ENCODE assay signal across 8 mouse cellular contexts in the genomic region with DNA sequence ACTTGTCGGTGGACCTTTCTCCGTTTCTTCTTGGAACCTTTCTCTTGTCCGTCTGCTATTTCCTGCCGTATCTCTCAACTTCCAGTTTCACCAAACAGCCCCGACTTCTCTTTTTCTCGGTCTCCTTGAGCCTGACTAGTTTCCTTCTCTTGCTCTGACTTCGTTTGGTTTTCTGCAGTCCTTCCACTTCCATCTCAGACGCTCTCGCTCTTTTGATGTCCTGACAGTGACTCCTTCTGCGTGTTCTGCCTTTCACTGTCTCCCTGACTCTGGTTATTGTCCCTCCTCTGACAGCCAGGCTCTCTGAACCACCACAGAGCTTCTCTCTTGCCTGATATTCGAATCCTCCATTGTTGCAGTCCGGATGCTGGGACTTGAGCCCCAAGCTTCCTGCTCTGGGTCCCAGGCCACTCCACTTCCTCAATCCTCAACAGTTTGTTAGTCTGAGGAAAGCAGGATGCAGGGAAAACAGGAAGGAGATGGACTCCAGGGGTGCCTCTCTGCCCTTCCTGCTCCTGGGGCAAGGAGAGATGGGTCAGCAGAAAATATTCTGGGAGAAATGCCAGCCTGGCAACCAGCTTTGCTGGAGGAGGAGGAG. TPM values are rescaled to one million over a fixed set of nuclear protein-coding genes. Genes with fewer than 3 reads are reported as not detected.
DNase-seq lines count a peak whose midpoint lies in the region; ATAC-seq and TF ChIP-seq lines count a peak whose summit lies in the region.

No protein-coding gene starts in this region.

- no peaks in the 10 kb centered on the region for H3K9me3 ChIP-seq in heart, embryonic 10.5 days
- no peaks in the 10 kb centered on the region for H3K9me3 ChIP-seq in stomach, postnatal 0 days (ENCODE audit: control insufficient read depth, low read length)

- peaks cover 70% of the 10 kb centered on the region for H3K4me1 ChIP-seq in heart, embryonic 10.5 days
- H3K4me1 ChIP-seq in stomach, postnatal 0 days (replicated peaks; ENCODE audit: control insufficient read depth, insufficient read depth): 0 out of 2 replicates have a peak, but pooled peaks cover 2% of the 10 kb centered on the region

- WGBS in heart, embryonic 10.5 days: 26% methylated on average over 12 of the region's 12 CpGs
- WGBS in stomach, postnatal 0 days: 27% methylated on average over 12 of the region's 12 CpGs

- DNase-seq in CD4-positive helper T cell, adult 2 months (ENCODE audit: low read depth, low spot score): peak; percentile 55
- DNase-seq in adrenal gland, postnatal 25 days: peak; percentile 23
- no peak for DNase-seq in heart, embryonic 10.5 days (ENCODE audit: low spot score)
- DNase-seq in kidney, adult 8-10 months: peak; percentile 83 to 90
- peak; percentile 57 for DNase-seq in lung, postnatal 14 days
- no peak for DNase-seq in stomach, postnatal 0 days (ENCODE audit: low spot score)
- no peak for DNase-seq in natural killer cell, adult 2 months (ENCODE audit: low spot score in 2 of 2)
- no peak for DNase-seq in left cerebral cortex, postnatal 14 days (ENCODE audit: low spot score in 2 of 2)

- intact Hi-C loops in left cerebral cortex, postnatal 14 days (cut with DNase I): loop anchor here (5.0 kb wide), 1 partner anchor 79 kb away; no protein-coding TSS in a partner anchor

- peak overlapping the region; percentile 56 for H3K9ac ChIP-seq in stomach, postnatal 0 days (ENCODE audit: low read length)

- peak overlapping the region; percentile 84 for H3K4me3 ChIP-seq in heart, embryonic 10.5 days
- peak overlapping the region; percentile 43 for H3K4me3 ChIP-seq in stomach, postnatal 0 days (ENCODE audit: low read depth, low read length)

- H3K4me2 ChIP-seq in stomach, postnatal 0 days (replicated peaks; ENCODE audit: low read depth): peak overlapping the region; percentile 87

- 0 out of 2 replicates have a peak, but pooled peaks cover 8% of the 10 kb centered on the region for H3K27me3 ChIP-seq in heart, embryonic 10.5 days (ENCODE audit: insufficient read depth, poor library complexity, severe bottlenecking)
- no peaks in the 10 kb centered on the region for H3K27me3 ChIP-seq in stomach, postnatal 0 days (ENCODE audit: control insufficient read depth, insufficient read depth, low read length)

- peak overlapping the region; percentile 97 for H3K27ac ChIP-seq in heart, embryonic 10.5 days
- peak overlapping the region; percentile 81 for H3K27ac ChIP-seq in stomach, postnatal 0 days (replicated peaks)

- peaks cover 18% of the 10 kb centered on the region for H3K36me3 ChIP-seq in heart, embryonic 10.5 days
- no peaks in the 10 kb centered on the region for H3K36me3 ChIP-seq in stomach, postnatal 0 days (ENCODE audit: control insufficient read depth, insufficient read depth, low read length)

- no peak for TF ChIP-seq CTCF in stomach, postnatal 0 days (IDR thresholded peaks at IDR 0.05; ENCODE audit: low read depth)

- no peak for TF ChIP-seq EP300 in stomach, postnatal 0 days (optimal IDR thresholded peaks at IDR 0.05)

- no peak for ATAC-seq in stomach, postnatal 0 days (ENCODE audit: low FRiP score, low TSS enrichment)

RNA-seq across cellular contexts. Expression of a gene that starts 1.9 kb away (rescaled TPM):
- 50.5 and 61.1 TPM in 2 replicates for total RNA-seq in adrenal gland, postnatal 25 days (2021)
- polyA plus RNA-seq in heart, embryonic 10.5 days (2016; fragmentation: Nextera tagmentation; extraction: Ambion mirVana): 382 and 559 TPM in 2 replicates
- polyA plus RNA-seq in stomach, postnatal 0 days (2015; fragmentation: Nextera tagmentation; extraction: Ambion mirVana): 228 and 244 TPM in 2 replicates
- 100 to 1,000 TPM in 1 of 2 experiments, 10 to 100 TPM in 1; 98.7 to 107 TPM for total RNA-seq in left cerebral cortex, postnatal 14 days (2021)

RNA-seq across cellular contexts. Expression of a gene that starts 18.9 kb away (rescaled TPM):
- 28.2 and 39.3 TPM in 2 replicates for total RNA-seq in adrenal gland, postnatal 25 days (2021)
- polyA plus RNA-seq in heart, embryonic 10.5 days (2016; fragmentation: Nextera tagmentation; extraction: Ambion mirVana): 207 and 238 TPM in 2 replicates
- polyA plus RNA-seq in stomach, postnatal 0 days (2015; fragmentation: Nextera tagmentation; extraction: Ambion mirVana): 31.6 and 44.5 TPM in 2 replicates
- total RNA-seq in left cerebral cortex, postnatal 14 days (2021): 1 to 10 TPM; 4.1 to 4.9 TPM

RNA-seq across cellular contexts. Expression of a gene that starts 46.2 kb away (rescaled TPM):
- total RNA-seq in adrenal gland, postnatal 25 days (2021): 0.12 TPM in 1 of 2 replicates, not detected in the other
- 0.36 TPM in 2 replicates for polyA plus RNA-seq in heart, embryonic 10.5 days (2016; fragmentation: Nextera tagmentation; extraction: Ambion mirVana)
- 0.82 and 1.1 TPM in 2 replicates for polyA plus RNA-seq in stomach, postnatal 0 days (2015; fragmentation: Nextera tagmentation; extraction: Ambion mirVana)
- total RNA-seq in left cerebral cortex, postnatal 14 days (2021): under 1 TPM; 0.33 to 0.34 TPM

Comparison
In these comparisons a context has a peak if more than half of its experiments do, and no peak if none do; other contexts are left out.
1. DNase-seq: peak in CD4-positive helper T cell, adult 2 months (single experiment), adrenal gland, postnatal 25 days (single experiment), kidney, adult 8-10 months (2 of 2) and lung, postnatal 14 days (single experiment); none in heart, embryonic 10.5 days (single experiment), stomach, postnatal 0 days (single experiment), natural killer cell, adult 2 months (0 of 2) and left cerebral cortex, postnatal 14 days (0 of 2).